Mouse (Mus musculus) spleen, postnatal 4 days (tissue): ENCODE results near the gene Tshz2.

ENCODE experiments used
- DNase-seq, 2 experiments: peaks; one replicate each; pipeline ENCODE4 v3.0.0; 2022; ENCODE audit warnings: low spot score in 2 of 2

Gene Tshz2

GRCm38 (mm10) chr2:170043290-170043689 is 410.5 kb downstream of the Tshz2 start:
- DNase-seq: no peak

- DNase-seq: no peak
These were observed 413.1 kb downstream of the Tshz2 start for GRCm38 (mm10) chr2:170045896-170046295.

- DNase-seq: no peak
These were observed 413.7 kb downstream of the Tshz2 start for GRCm38 (mm10) chr2:170046371-170047145.

GRCm38 (mm10) chr2:170048831-170049230 is 416.0 kb downstream of the Tshz2 start:
- no peak for DNase-seq

GRCm38 (mm10) chr2:170050651-170051050 is 417.8 kb downstream of the Tshz2 start:
- DNase-seq: no peak

- DNase-seq: no peak
These were observed 418.6 kb downstream of the Tshz2 start for GRCm38 (mm10) chr2:170051441-170051840.

- no peak for DNase-seq
These were observed 422.1 kb downstream of the Tshz2 start for GRCm38 (mm10) chr2:170054943-170055342.

- peak; percentile 45 to 82 for DNase-seq
These were observed 422.6 kb downstream of the Tshz2 start for GRCm38 (mm10) chr2:170055413-170055812.

- DNase-seq: no peak
These were observed 426.0 kb downstream of the Tshz2 start for GRCm38 (mm10) chr2:170058774-170059173.

- peak; percentile 53 to 81 for DNase-seq
These were observed 427.3 kb downstream of the Tshz2 start for GRCm38 (mm10) chr2:170060066-170060465.

- no peak for DNase-seq
These were observed 429.6 kb downstream of the Tshz2 start for GRCm38 (mm10) chr2:170062378-170062777.

- no peak for DNase-seq
These were observed 437.2 kb downstream of the Tshz2 start for GRCm38 (mm10) chr2:170069976-170070375.

GRCm38 (mm10) chr2:170070641-170071241 is 437.9 kb downstream of the Tshz2 start:
- no peak for DNase-seq

GRCm38 (mm10) chr2:170076941-170077490 is 444.2 kb downstream of the Tshz2 start:
- DNase-seq: no peak

GRCm38 (mm10) chr2:170078041-170078440 is 445.2 kb downstream of the Tshz2 start:
- DNase-seq: no peak

GRCm38 (mm10) chr2:170078442-170079017 is 445.7 kb downstream of the Tshz2 start:
- no peak for DNase-seq

- DNase-seq: no peak
These were observed 459.0 kb downstream of the Tshz2 start for GRCm38 (mm10) chr2:170091563-170092443.

GRCm38 (mm10) chr2:170094220-170094619 is 461.4 kb downstream of the Tshz2 start:
- DNase-seq: no peak

GRCm38 (mm10) chr2:170094871-170095270 is 462.1 kb downstream of the Tshz2 start:
- DNase-seq: no peak

- peak; percentile 88 to 97 for DNase-seq
These were observed 468.3 kb downstream of the Tshz2 start for GRCm38 (mm10) chr2:170101132-170101531.

GRCm38 (mm10) chr2:170101932-170102331 is 469.1 kb downstream of the Tshz2 start:
- no peak for DNase-seq

- no peak for DNase-seq
These were observed 470.5 kb downstream of the Tshz2 start for GRCm38 (mm10) chr2:170103341-170103740.
